Mouse (Mus musculus) spleen, adult 2 months (tissue): ENCODE data around the gene Baz1b. TPM values are rescaled to one million over a fixed set of nuclear protein-coding genes. Genes with fewer than 3 reads are reported as not detected.

Source experiments
- DNase-seq, 2 experiments: peaks; one replicate each; pipeline versions ENCODE4 v3.0.0 to v3.0.0-alpha.2; 2012 to 2021; ENCODE audit warnings: low spot score in 2 of 2, low read depth in 1 of 2
- H3K27ac ChIP-seq: fragments of 200-500 bp; 2 replicates; pipeline ENCODE4 v1.5.1; 2012; ENCODE audit warnings: low read length, inconsistent platforms; ENCODE audit not compliant: insufficient read depth
- H3K27me3 ChIP-seq: fragments of 200-500 bp; 2 replicates; pipeline ENCODE4 v1.6.1; 2012; ENCODE audit warnings: mild to moderate bottlenecking, moderate library complexity, low read length, inconsistent platforms; ENCODE audit not compliant: control insufficient read depth, insufficient read depth
- H3K36me3 ChIP-seq: fragments of 200-500 bp; 2 replicates; pipeline ENCODE4 v1.6.1; 2012; ENCODE audit warnings: mild to moderate bottlenecking, low read length, inconsistent platforms; ENCODE audit not compliant: control insufficient read depth, insufficient read depth
- H3K4me1 ChIP-seq: fragments of 200-500 bp; 2 replicates; pipeline ENCODE4 v1.6.1; 2011; ENCODE audit warnings: inconsistent platforms; ENCODE audit not compliant: control insufficient read depth, insufficient read depth, insufficient read length
- H3K4me3 ChIP-seq: fragments of 200-500 bp; 2 replicates; pipeline ENCODE4 v1.5.1; 2011; ENCODE audit warnings: mild to moderate bottlenecking, inconsistent platforms; ENCODE audit not compliant: insufficient read depth, insufficient read length; ENCODE audit errors: extremely low read depth
- CTCF ChIP-seq: fragments of 200-500 bp; IDR thresholded peaks from 2 replicates; pipeline ENCODE4 v1.5.1; 2011; ENCODE audit warnings: mild to moderate bottlenecking, inconsistent platforms; ENCODE audit not compliant: insufficient read depth, insufficient read length, insufficient replicate concordance; ENCODE audit errors: extremely low read depth
- POLR2A ChIP-seq: fragments of 200-500 bp; IDR thresholded peaks from 2 replicates; pipeline ENCODE4 v1.6.1; 2011; ENCODE audit warnings: low read depth, low read length, inconsistent platforms
- WGBS: fragments of 180-500 bp; shearing (Covaris S2); methylation state at CpG from one replicate; pipeline ENCODE4 v1.1.7; 2018; 5-methylcytosine and 5-hydroxymethylcytosine counted together
- polyA plus RNA-seq: library from polyadenylated mRNA; depleted of rRNA; stranded (reverse); fragments of >200 nt; gene quantifications from 2 replicates; pipeline ENCODE4 v1.2.3, GENCODE M21; 2012

Gene Baz1b
- polyA plus RNA-seq, 1 experiment: 22.6 TPM

DNA sequence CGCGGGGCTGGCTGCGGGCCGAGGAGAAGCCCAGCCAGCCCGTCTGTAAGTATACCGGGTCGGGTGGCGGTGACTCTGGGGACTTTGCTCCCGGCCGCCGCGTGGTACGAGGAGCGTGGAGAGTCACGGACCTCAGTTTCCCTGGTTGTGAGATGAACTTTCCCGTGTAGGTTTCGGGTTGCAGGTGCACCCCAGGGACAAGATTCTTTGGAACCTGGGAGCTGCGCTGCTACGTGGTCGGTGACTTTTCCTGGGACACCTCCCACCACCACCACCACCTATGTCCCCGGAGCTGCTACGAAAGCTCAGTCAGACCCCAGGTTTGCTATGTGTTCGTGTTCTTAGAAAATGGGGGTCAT, 37.3 kb upstream of the Baz1b start:
- peaks cover 6% of the 10 kb centered on the region for H3K36me3 ChIP-seq
- no peak for DNase-seq
- TF ChIP-seq POLR2A: no peak
- TF ChIP-seq CTCF: no peak
- no peaks in the 10 kb centered on the region for H3K27me3 ChIP-seq
- no peaks in the 10 kb centered on the region for H3K4me1 ChIP-seq
- peak overlapping the region; percentile 90 for H3K4me3 ChIP-seq
- H3K27ac ChIP-seq: peak overlapping the region; percentile 61
- WGBS: under 1% methylated on average over 23 of the region's 23 CpGs

DNA sequence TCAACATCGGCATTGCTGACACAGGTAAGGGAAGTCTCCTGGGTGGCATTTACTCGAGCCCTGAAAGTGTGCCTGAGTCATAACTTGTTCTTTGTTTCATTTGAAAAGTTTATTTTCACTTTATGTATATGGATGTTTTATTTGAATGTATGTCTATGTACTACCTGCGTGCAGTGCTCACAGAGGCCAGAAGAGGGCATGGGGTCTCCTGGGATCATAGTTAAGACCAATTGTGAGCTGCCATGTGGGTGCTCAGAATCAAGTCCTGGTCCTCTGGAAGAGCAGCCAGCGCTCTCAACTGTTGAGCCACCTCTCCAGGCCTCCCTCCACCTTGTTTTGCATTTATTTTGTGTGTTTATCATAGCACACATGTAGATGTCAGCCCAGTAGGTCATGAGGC, 30.6 kb upstream of the Baz1b start:
- Histone ChIP-seq H3K36me3 (peaks cover 26% of the 10 kb centered on the region), H3K27me3 (no peaks in the 10 kb centered on the region), H3K4me1 (no peaks in the 10 kb centered on the region), H3K27ac (no peak overlapping the region), H3K4me3 (no peak overlapping the region)
- TF ChIP-seq POLR2A: no peak
- WGBS: 97% methylated on average over 4 of the region's 4 CpGs
- DNase-seq: no peak

DNA sequence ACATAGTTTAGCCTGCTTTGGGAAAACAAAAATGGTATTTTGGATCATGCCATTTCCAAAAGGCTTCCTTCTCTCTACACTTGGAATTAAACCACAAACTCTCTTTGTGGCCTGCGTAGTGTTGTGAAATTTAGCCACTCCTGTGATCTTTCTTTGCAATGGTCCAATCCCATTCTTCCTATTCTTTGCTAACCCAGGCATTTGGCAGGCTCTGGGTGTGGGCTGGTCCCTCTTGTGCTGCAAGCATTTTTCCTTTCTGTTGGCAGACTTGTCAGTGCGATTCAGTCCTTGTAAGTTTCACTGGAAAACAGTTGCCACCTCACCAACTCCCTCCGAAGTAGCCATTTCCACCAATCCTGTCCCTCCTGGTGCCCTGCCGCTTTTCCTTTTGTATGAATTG, 25.8 kb upstream of the Baz1b start:
- no peaks in the 10 kb centered on the region for H3K4me1 ChIP-seq
- peaks cover 12% of the 10 kb centered on the region for H3K36me3 ChIP-seq
- H3K4me3 ChIP-seq: no peak overlapping the region
- no peak for DNase-seq
- no peak for TF ChIP-seq CTCF
- TF ChIP-seq POLR2A: no peak
- H3K27me3 ChIP-seq: no peaks in the 10 kb centered on the region
- 91% methylated on average over 4 of the region's 4 CpGs for WGBS
- H3K27ac ChIP-seq: no peak overlapping the region; the same call in 1 of the 2 replicates

- H3K27ac ChIP-seq: no peak overlapping the region; the same call in 1 of the 2 replicates
- H3K27me3 ChIP-seq: no peaks in the 10 kb centered on the region
- WGBS: 89% methylated on average over 7 of the region's 7 CpGs
- TF ChIP-seq POLR2A (no peak), CTCF (no peak)
- no peaks in the 10 kb centered on the region for H3K4me1 ChIP-seq
- H3K4me3 ChIP-seq: no peak overlapping the region
- peaks cover 8% of the 10 kb centered on the region for H3K36me3 ChIP-seq
- DNase-seq: no peak
These were observed 25.4 kb upstream of the Baz1b start for GRCm38 (mm10) chr5:135161650-135162049.

GRCm38 (mm10) chr5:135162361-135162760, 24.7 kb upstream of the Baz1b start:
- 96% methylated on average over 8 of the region's 8 CpGs for WGBS
- no peak for TF ChIP-seq POLR2A
- no peak for TF ChIP-seq CTCF
- DNase-seq: no peak
- H3K27ac ChIP-seq: no peak overlapping the region
- H3K36me3 ChIP-seq: peaks cover 8% of the 10 kb centered on the region
- H3K27me3 ChIP-seq: no peaks in the 10 kb centered on the region
- H3K4me3 ChIP-seq: no peak overlapping the region
- no peaks in the 10 kb centered on the region for H3K4me1 ChIP-seq

DNA sequence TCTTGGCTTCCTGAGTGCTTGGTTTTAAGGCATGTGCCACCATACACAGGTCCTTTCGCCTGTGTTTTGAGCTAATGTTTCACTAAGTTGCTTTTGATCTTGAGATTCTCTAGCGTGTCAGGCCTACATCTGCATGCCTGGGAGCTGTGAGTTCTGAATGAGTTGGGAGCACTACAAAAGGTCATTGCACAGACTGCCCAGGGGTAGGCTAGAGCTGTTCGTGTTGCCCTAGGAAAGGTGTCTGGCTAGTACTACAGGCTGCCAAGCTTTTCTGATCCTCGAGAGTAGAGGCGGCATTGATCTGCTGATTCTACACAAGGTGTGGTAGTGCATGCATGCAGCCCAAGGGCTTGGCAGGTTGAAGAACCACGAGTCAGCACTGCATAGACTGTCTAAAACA, 24.2 kb upstream of the Baz1b start:
- Histone ChIP-seq H3K4me1 (no peaks in the 10 kb centered on the region), H3K4me3 (no peak overlapping the region), H3K36me3 (peaks cover 8% of the 10 kb centered on the region), H3K27me3 (no peaks in the 10 kb centered on the region), H3K27ac (no peak overlapping the region)
- 91% methylated on average over 6 of the region's 6 CpGs for WGBS
- TF ChIP-seq POLR2A (no peak), CTCF (no peak)
- no peak for DNase-seq

- 85% methylated on average over 4 of the region's 4 CpGs for WGBS
- Histone ChIP-seq H3K4me1 (peaks cover 2% of the 10 kb centered on the region), H3K36me3 (peaks cover 3% of the 10 kb centered on the region), H3K27ac (no peak overlapping the region), H3K27me3 (no peaks in the 10 kb centered on the region), H3K4me3 (no peak overlapping the region)
- no peak for DNase-seq
- TF ChIP-seq POLR2A (no peak), CTCF (no peak)
These were observed 20.2 kb upstream of the Baz1b start for GRCm38 (mm10) chr5:135166909-135167308.
